Mouse (Mus musculus) heart, adult 9 months (tissue): ENCODE results near the gene Cbx3.

ENCODE experiments used
- DNase-seq, 2 experiments: peaks; one replicate each; pipeline ENCODE4 v3.0.0; 2022; ENCODE audit warnings: low spot score in 2 of 2

Gene Cbx3

GRCm38 (mm10) chr6:51523807-51524320, 53.7 kb downstream of the Cbx3 start, which contains the start of gene Snx10:
Gene Snx10 (plus strand): TSS chr6:51523901.
- peak; percentile 33 to 45 for DNase-seq

GRCm38 (mm10) chr6:51524321-51524931, 54.3 kb downstream of the Cbx3 start:
- peak in 1 of 2 experiments; percentile 19 for DNase-seq

- DNase-seq: no peak
Observed at GRCm38 (mm10) chr6:51525001-51525400, 54.8 kb downstream of the Cbx3 start.

- no peak for DNase-seq
Observed at GRCm38 (mm10) chr6:51529457-51529856, 59.3 kb downstream of the Cbx3 start.
